Mouse (Mus musculus) MEL (cell line): Measurements from ENCODE around the gene Rtn3. TPM values are rescaled to one million over a fixed set of nuclear protein-coding genes. Genes with fewer than 3 reads are reported as not detected.

Experiments used
- DNase-seq: peaks from one replicate; pipeline ENCODE4 v3.0.0; 2011; ENCODE audit warnings: low read depth, low spot score
- H3K27ac ChIP-seq: 2 replicates; pipeline ENCODE4 v1.5.1; 2012; ENCODE audit warnings: low read depth, mild to moderate bottlenecking, control low read depth, low read length, moderate library complexity; ENCODE audit not compliant: control insufficient read depth
- H3K27me3 ChIP-seq, 2 experiments: fragments of 150-350 bp in 1 of 2; sonication (generic) in 1 of 2; 2 replicates each; pipeline ENCODE4 v1.6.1; 2012; ENCODE audit warnings: low read length in 2 of 2, mild to moderate bottlenecking in 2 of 2, improper control_type of control experiment in 1 of 2, moderate library complexity in 1 of 2; ENCODE audit not compliant: insufficient read depth in 2 of 2, control insufficient read depth in 1 of 2
- H3K36me3 ChIP-seq, 2 experiments: 2 replicates each; pipeline ENCODE4 v1.6.1; 2012 to 2014; ENCODE audit warnings: low read length in 2 of 2, improper control_type of control experiment in 1 of 2, inconsistent platforms in 1 of 2, mild to moderate bottlenecking in 1 of 2; ENCODE audit not compliant: insufficient read depth in 2 of 2, control insufficient read depth in 1 of 2
- H3K4me1 ChIP-seq, 2 experiments: fragments of 150-350 bp in 1 of 2; sonication (generic) in 1 of 2; 2 replicates each; pipeline ENCODE4 v1.6.1; 2012; ENCODE audit warnings: low read length in 2 of 2, improper control_type of control experiment in 1 of 2, mild to moderate bottlenecking in 1 of 2; ENCODE audit not compliant: insufficient read depth in 2 of 2, control insufficient read depth in 1 of 2
- H3K4me3 ChIP-seq, 2 experiments: fragments of 150-350 bp in 1 of 2; sonication (generic) in 1 of 2; 2 replicates each; pipeline ENCODE4 v1.5.1; 2012; ENCODE audit warnings: low read depth in 2 of 2, low read length in 2 of 2, mild to moderate bottlenecking in 2 of 2, moderate library complexity in 2 of 2, control low read depth in 1 of 2, improper control_type of control experiment in 1 of 2; ENCODE audit not compliant: control insufficient read depth in 1 of 2, insufficient read depth in 1 of 2
- H3K79me2 ChIP-seq: 2 replicates; pipeline ENCODE4 v1.6.1; 2012; ENCODE audit warnings: mild to moderate bottlenecking, low read length, moderate library complexity; ENCODE audit not compliant: control insufficient read depth, poor library complexity, insufficient read depth
- H3K9ac ChIP-seq: 2 replicates; pipeline ENCODE4 v1.6.1; 2012; ENCODE audit warnings: low read depth, mild to moderate bottlenecking, control low read depth, low read length, moderate library complexity; ENCODE audit not compliant: control insufficient read depth, poor library complexity, severe bottlenecking
- H3K9me3 ChIP-seq: fragments of 150-350 bp; sonication (generic); replicated peaks from 2 replicates; pipeline ENCODE4 v1.6.1; 2012; ENCODE audit warnings: mild to moderate bottlenecking, low read length, improper control_type of control experiment, moderate library complexity; ENCODE audit not compliant: insufficient read depth
- BHLHE40 ChIP-seq: IDR thresholded peaks from 2 replicates; pipeline ENCODE4 v1.6.1; 2012; ENCODE audit warnings: low read depth, mild to moderate bottlenecking, inconsistent platforms, low read length, improper control_type of control experiment, borderline replicate concordance
- CHD1 ChIP-seq: IDR thresholded peaks from 2 replicates; pipeline ENCODE4 v1.6.1; 2012; ENCODE audit warnings: low read depth, mild to moderate bottlenecking, inconsistent platforms, low read length, improper control_type of control experiment
- CTCF ChIP-seq, 3 experiments: IDR thresholded peaks in 2 of 3; conservative IDR thresholded peaks in 1 of 3; 2 replicates each; pipeline ENCODE4 v1.5.1; 2011 to 2012; ENCODE audit warnings: low read length in 3 of 3, low read depth in 2 of 3, mild to moderate bottlenecking in 2 of 3, improper control_type of control experiment in 1 of 3, inconsistent platforms in 1 of 3, mixed read lengths in 1 of 3, moderate library complexity in 1 of 3; ENCODE audit not compliant: control insufficient read depth in 1 of 3, insufficient read depth in 1 of 3, poor library complexity in 1 of 3, severe bottlenecking in 1 of 3
- ELF1 ChIP-seq: IDR thresholded peaks from 2 replicates; pipeline ENCODE4 v1.6.1; 2014; ENCODE audit warnings: low read depth, mild to moderate bottlenecking, inconsistent platforms, low read length, improper control_type of control experiment, moderate library complexity
- EP300 ChIP-seq, 2 experiments: IDR thresholded peaks; 2 replicates each; pipeline ENCODE4 v1.6.1; 2011; ENCODE audit warnings: improper control_type of control experiment in 2 of 2, low read length in 2 of 2, low read depth in 1 of 2, mild to moderate bottlenecking in 1 of 2
- ETS1 ChIP-seq: IDR thresholded peaks from 2 replicates; pipeline ENCODE4 v1.6.1; 2012; ENCODE audit warnings: low read depth, mild to moderate bottlenecking, inconsistent platforms, low read length, improper control_type of control experiment, moderate library complexity
- GATA1 ChIP-seq: IDR thresholded peaks from 2 replicates; pipeline ENCODE4 v1.6.1; 2011; ENCODE audit warnings: low read depth, low read length, improper control_type of control experiment
- HCFC1 ChIP-seq: IDR thresholded peaks from 2 replicates; pipeline ENCODE4 v1.6.1; 2012; ENCODE audit warnings: low read depth, mild to moderate bottlenecking, inconsistent platforms, low read length, improper control_type of control experiment, moderate library complexity
- KAT2A ChIP-seq: conservative IDR thresholded peaks from 2 replicates; pipeline ENCODE4 v1.6.1; 2012; ENCODE audit warnings: low read depth, low read length, improper control_type of control experiment, inconsistent platforms
- MAX ChIP-seq: IDR thresholded peaks from 2 replicates; pipeline ENCODE4 v1.6.1; 2011; ENCODE audit warnings: low read length, improper control_type of control experiment
- MXI1 ChIP-seq: IDR thresholded peaks from 2 replicates; pipeline ENCODE4 v1.6.1; 2011; ENCODE audit warnings: mild to moderate bottlenecking, low read depth, low read length, improper control_type of control experiment
- MYB ChIP-seq: IDR thresholded peaks from 2 replicates; pipeline ENCODE4 v1.6.1; 2011; ENCODE audit warnings: mild to moderate bottlenecking, low read depth, low read length, improper control_type of control experiment
- MYC ChIP-seq: IDR thresholded peaks from 2 replicates; pipeline ENCODE4 v1.6.1; 2011; ENCODE audit warnings: low read depth, mild to moderate bottlenecking, low read length, improper control_type of control experiment, moderate library complexity
- NRF1 ChIP-seq: IDR thresholded peaks from 2 replicates; pipeline ENCODE4 v1.6.1; 2014; ENCODE audit warnings: low read depth, mild to moderate bottlenecking, inconsistent platforms, low read length, improper control_type of control experiment, moderate library complexity; ENCODE audit not compliant: poor library complexity, insufficient read depth, severe bottlenecking
- POLR2A ChIP-seq, 2 experiments: IDR thresholded peaks; 2 replicates each; pipeline ENCODE4 v1.6.1; 2011 to 2012; ENCODE audit warnings: low read length in 2 of 2, mild to moderate bottlenecking in 2 of 2, control low read depth in 1 of 2, improper control_type of control experiment in 1 of 2, low read depth in 1 of 2, moderate library complexity in 1 of 2; ENCODE audit not compliant: control insufficient read depth in 1 of 2, insufficient read depth in 1 of 2, poor library complexity in 1 of 2
- SIN3A ChIP-seq: IDR thresholded peaks from 2 replicates; pipeline ENCODE4 v1.6.1; 2012; ENCODE audit warnings: low read length, improper control_type of control experiment, inconsistent platforms
- TAL1 ChIP-seq: IDR thresholded peaks from 2 replicates; pipeline ENCODE4 v1.6.1; 2012; ENCODE audit warnings: mild to moderate bottlenecking, inconsistent platforms, low read length, moderate library complexity, mixed read lengths
- TBP ChIP-seq: IDR thresholded peaks from 2 replicates; pipeline ENCODE4 v1.8.0; 2011; ENCODE audit warnings: low read depth, low read length, improper control_type of control experiment
- USF1 ChIP-seq: IDR thresholded peaks from 2 replicates; pipeline ENCODE4 v1.6.1; 2014; ENCODE audit warnings: low read depth, mild to moderate bottlenecking, inconsistent platforms, low read length, improper control_type of control experiment, moderate library complexity
- USF2 ChIP-seq, 2 experiments: IDR thresholded peaks; 2 replicates each; pipeline ENCODE4 v1.6.1; 2011 to 2012; ENCODE audit warnings: improper control_type of control experiment in 2 of 2, low read length in 2 of 2, borderline replicate concordance in 1 of 2, inconsistent platforms in 1 of 2, low read depth in 1 of 2, mild to moderate bottlenecking in 1 of 2; ENCODE audit not compliant: insufficient read depth in 1 of 2
- ZC3H11A ChIP-seq: IDR thresholded peaks from 2 replicates; pipeline ENCODE4 v1.6.1; 2012; ENCODE audit warnings: low read depth, mild to moderate bottlenecking, inconsistent platforms, low read length, improper control_type of control experiment
- ZKSCAN1 ChIP-seq: IDR thresholded peaks from 2 replicates; pipeline ENCODE4 v1.6.1; 2012; ENCODE audit warnings: low read depth, mild to moderate bottlenecking, inconsistent platforms, low read length, improper control_type of control experiment, moderate library complexity
- ZNF384 ChIP-seq: IDR thresholded peaks from 2 replicates; pipeline ENCODE4 v1.6.1; 2012; ENCODE audit warnings: low read depth, mild to moderate bottlenecking, inconsistent platforms, low read length, improper control_type of control experiment
- polyA plus RNA-seq, 2 experiments: library from polyadenylated mRNA; stranded (reverse) in 1 of 2; unstranded in 1 of 2; fragments of >175 nt in 1 of 2; fragments of >200 nt in 1 of 2; gene quantifications; 2 replicates each; pipeline versions ENCODE4 v1.2.1 to v1.2.4; 2012; ENCODE audit warnings: low replicate concordance in 2 of 2, low read depth in 1 of 2; ENCODE audit not compliant: insufficient read length in 2 of 2, insufficient read depth in 1 of 2, missing spikeins in 1 of 2
- total RNA-seq: library from RNA; depleted of rRNA; stranded (reverse); fragments of 300-350 nt; gene quantifications from 2 replicates; pipeline ENCODE4 v1.2.3, GENCODE M21; 2012

Rtn3 gene
- total and polyA plus RNA-seq, 3 experiments = 33.4 to 118 TPM; not detected in 1

- H3K9me3 ChIP-seq = no peaks in the 10 kb centered on the region
- TF ChIP-seq NRF1 = no peak
- TF ChIP-seq MYC = 0 out of 2 replicates have a peak, but pooled peaks have one; percentile 58
- no peak for TF ChIP-seq TAL1
- peak; percentile 19; the same call in 1 of the 2 replicates for TF ChIP-seq BHLHE40
- TF ChIP-seq GATA1 = peak; percentile 62
- TF ChIP-seq ELF1 = 0 out of 2 replicates have a peak, but pooled peaks have one; percentile 6
- TF ChIP-seq USF2 (IDR thresholded peaks at IDR 0.05; ENCODE audit: borderline replicate concordance in 1 of 2, insufficient read depth in 1 of 2, low read depth in 1 of 2, low read length in 2 of 2) = no peak
- no peak; a peak in 1 of 4 replicates for TF ChIP-seq POLR2A (IDR thresholded peaks at IDR 0.05; ENCODE audit: control insufficient read depth in 1 of 2, insufficient read depth in 1 of 2, low read depth in 1 of 2, low read length in 2 of 2, poor library complexity in 1 of 2)
- 0 out of 4 replicates have a peak, but pooled peaks of 1 of the 2 experiments have one; percentile 9 for TF ChIP-seq EP300 (IDR thresholded peaks at IDR 0.05; ENCODE audit: low read depth in 1 of 2, low read length in 2 of 2)
- TF ChIP-seq MXI1 = peak; percentile 26; the same call in 1 of the 2 replicates
- TF ChIP-seq TBP = no peak
- peak; percentile 87 for TF ChIP-seq SIN3A
- peak; percentile 98 for TF ChIP-seq CHD1
- peak; percentile 52; the same call in 1 of the 2 replicates for TF ChIP-seq MAX
- no peak for TF ChIP-seq ZKSCAN1
- TF ChIP-seq HCFC1 = peak; percentile 54
- no peak for TF ChIP-seq ZNF384
- peaks cover 16 to 17% of the 10 kb centered on the region in 2 experiments for H3K4me1 ChIP-seq
- H3K27ac ChIP-seq = peak overlapping the region; percentile 49
- H3K27me3 ChIP-seq = no peaks in the 10 kb centered on the region
- H3K36me3 ChIP-seq = peaks cover 0 to 39% of the 10 kb centered on the region in 2 experiments; a peak in 2 of 4 replicates
- peak; percentile 92 for DNase-seq
- H3K4me3 ChIP-seq = peak overlapping the region; percentile 52 to 75
- H3K79me2 ChIP-seq = peaks cover 37% of the 10 kb centered on the region
- peak overlapping the region; percentile 51 for H3K9ac ChIP-seq
These were observed 416 bp upstream of the Rtn3 start for GRCm38 (mm10) chr19:7483512-7483882.

- peak overlapping the region; percentile 87 to 94 for H3K4me3 ChIP-seq
- TF ChIP-seq ETS1 (no peak), ZC3H11A (no peak), EP300 (IDR thresholded peaks at IDR 0.05; ENCODE audit: low read depth in 1 of 2, low read length in 2 of 2) (no peak), SIN3A (0 out of 2 replicates have a peak, but pooled peaks have one; percentile 4), ZNF384 (peak; percentile 85), HCFC1 (no peak), USF1 (no peak), ZKSCAN1 (no peak), CHD1 (peak; percentile 49; the same call in 1 of the 2 replicates), TAL1 (no peak), MYB (no peak), CTCF (IDR thresholded peaks at IDR 0.05 in 2 of 3, conservative IDR thresholded peaks at IDR 0.05 in 1 of 3; ENCODE audit: control insufficient read depth in 1 of 3, insufficient read depth in 1 of 3, low read depth in 2 of 3, low read length in 3 of 3, poor library complexity in 1 of 3, severe bottlenecking in 1 of 3) (no peak), KAT2A (no peak)
- H3K27me3 ChIP-seq = no peaks in the 10 kb centered on the region
- no peaks in the 10 kb centered on the region for H3K9me3 ChIP-seq
- peaks cover 43% of the 10 kb centered on the region for H3K79me2 ChIP-seq
- H3K36me3 ChIP-seq = peaks cover 8 to 31% of the 10 kb centered on the region in 2 experiments
- H3K27ac ChIP-seq = peak overlapping the region; percentile 95
- DNase-seq = no peak
- H3K4me1 ChIP-seq = peaks cover 12 to 13% of the 10 kb centered on the region in 2 experiments
- peak overlapping the region; percentile 99 for H3K9ac ChIP-seq
These were observed 849 bp downstream of the Rtn3 start for GRCm38 (mm10) chr19:7482266-7482598.
